Mouse (Mus musculus): Measurements from ENCODE around the gene Btbd8. TPM values are rescaled to one million over a fixed set of nuclear protein-coding genes. Genes with fewer than 3 reads are reported as not detected.

Gene Btbd8
- polyA plus RNA-seq, 1 experiment from 2014 or later = 2.9 TPM

GRCm38 (mm10) chr5:107431249-107431648, 6.5 kb upstream of the Btbd8 start, which contains the start of gene Lpcat2b:
TSS of gene Lpcat2b (plus strand) at chr5:107431549.
- Histone ChIP-seq H3K27me3 (ENCODE audit: insufficient read depth, low read length) (no peaks in the 10 kb centered on the region), H3K27ac (no peak within 1 kb of the TSS), H3K4me1 (replicated peaks; ENCODE audit: insufficient read depth, low read length) (no peaks in the 10 kb centered on the region), H3K4me3 (replicated peaks; ENCODE audit: low read depth, low read length) (no peak within 1 kb of the TSS), H3K9me3 (replicated peaks; ENCODE audit: low read length) (no peaks in the 10 kb centered on the region), H3K9ac (ENCODE audit: low read depth, low read length) (no peak within 1 kb of the TSS), H3K36me3 (ENCODE audit: insufficient read depth, low read length) (no peaks in the 10 kb centered on the region), H3K4me2 (ENCODE audit: low read length) (no peak within 1 kb of the TSS)
- ATAC-seq (replicated peaks; ENCODE audit: low FRiP score, low read depth) (no peak), DNase-seq (ENCODE audit: low spot score) (no peak)
- 78% methylated on average over 3 of the region's 3 CpGs for WGBS
- no peak for TF ChIP-seq CTCF (IDR thresholded peaks at IDR 0.05; ENCODE audit: low read depth)

GRCm38 (mm10) chr5:107434001-107434400, 3.8 kb upstream of the Btbd8 start:
- WGBS = 80% methylated on average over 5 of the region's 5 CpGs
- no peak for ATAC-seq (replicated peaks; ENCODE audit: low FRiP score, low read depth)
- no peak overlapping the region for H3K4me3 ChIP-seq (replicated peaks; ENCODE audit: low read depth, low read length)
- no peaks in the 10 kb centered on the region for H3K4me1 ChIP-seq (replicated peaks; ENCODE audit: insufficient read depth, low read length)
- H3K36me3 ChIP-seq (ENCODE audit: insufficient read depth, low read length) = no peaks in the 10 kb centered on the region
- no peak overlapping the region for H3K4me2 ChIP-seq (ENCODE audit: low read length)
- no peak overlapping the region for H3K9ac ChIP-seq (ENCODE audit: low read depth, low read length)
- no peak for DNase-seq (ENCODE audit: low spot score)
- TF ChIP-seq CTCF (IDR thresholded peaks at IDR 0.05; ENCODE audit: low read depth) = no peak
- H3K9me3 ChIP-seq (replicated peaks; ENCODE audit: low read length) = no peaks in the 10 kb centered on the region
- H3K27me3 ChIP-seq (ENCODE audit: insufficient read depth, low read length) = no peaks in the 10 kb centered on the region
- H3K27ac ChIP-seq = no peak overlapping the region

- WGBS = 91% methylated on average over 6 of the region's 6 CpGs
- Histone ChIP-seq H3K4me2 (ENCODE audit: low read length) (no peak overlapping the region), H3K4me1 (replicated peaks; ENCODE audit: insufficient read depth, low read length) (no peaks in the 10 kb centered on the region), H3K9ac (ENCODE audit: low read depth, low read length) (no peak overlapping the region), H3K36me3 (ENCODE audit: insufficient read depth, low read length) (no peaks in the 10 kb centered on the region), H3K27me3 (ENCODE audit: insufficient read depth, low read length) (no peaks in the 10 kb centered on the region), H3K4me3 (replicated peaks; ENCODE audit: low read depth, low read length) (no peak overlapping the region), H3K27ac (no peak overlapping the region), H3K9me3 (replicated peaks; ENCODE audit: low read length) (no peaks in the 10 kb centered on the region)
- no peak for TF ChIP-seq CTCF (IDR thresholded peaks at IDR 0.05; ENCODE audit: low read depth)
- ATAC-seq (replicated peaks; ENCODE audit: low FRiP score, low read depth) = no peak
- no peak for DNase-seq (ENCODE audit: low spot score)
Observed at GRCm38 (mm10) chr5:107436185-107436584, 1.6 kb upstream of the Btbd8 start.

GRCm38 (mm10) chr5:107436587-107437209, 1.1 kb upstream of the Btbd8 start:
- Histone ChIP-seq H3K4me1 (replicated peaks; ENCODE audit: insufficient read depth, low read length) (no peaks in the 10 kb centered on the region), H3K36me3 (ENCODE audit: insufficient read depth, low read length) (no peaks in the 10 kb centered on the region), H3K9me3 (replicated peaks; ENCODE audit: low read length) (no peaks in the 10 kb centered on the region), H3K27me3 (ENCODE audit: insufficient read depth, low read length) (no peaks in the 10 kb centered on the region), H3K4me2 (ENCODE audit: low read length) (no peak overlapping the region), H3K4me3 (replicated peaks; ENCODE audit: low read depth, low read length) (no peak overlapping the region), H3K27ac (0 out of 2 replicates have a peak overlapping the region, but pooled peaks have one; percentile 15), H3K9ac (ENCODE audit: low read depth, low read length) (no peak overlapping the region)
- DNase-seq (ENCODE audit: low spot score) (no peak), ATAC-seq (replicated peaks; ENCODE audit: low FRiP score, low read depth) (no peak)
- no peak for TF ChIP-seq CTCF (IDR thresholded peaks at IDR 0.05; ENCODE audit: low read depth)
- 83% methylated on average over 6 of the region's 6 CpGs for WGBS

- peak overlapping the region; percentile 75 for H3K4me2 ChIP-seq (ENCODE audit: low read length)
- H3K4me3 ChIP-seq (replicated peaks; ENCODE audit: low read depth, low read length) = peak overlapping the region; percentile 94
- peak; percentile 31 for DNase-seq (ENCODE audit: low spot score)
- H3K27ac ChIP-seq = peak overlapping the region; percentile 93
- no peak for ATAC-seq (replicated peaks; ENCODE audit: low FRiP score, low read depth)
- 18% methylated on average over 7 of the region's 7 CpGs for WGBS
- H3K4me1 ChIP-seq (replicated peaks; ENCODE audit: insufficient read depth, low read length) = no peaks in the 10 kb centered on the region
- no peaks in the 10 kb centered on the region for H3K27me3 ChIP-seq (ENCODE audit: insufficient read depth, low read length)
- H3K9me3 ChIP-seq (replicated peaks; ENCODE audit: low read length) = no peaks in the 10 kb centered on the region
- H3K9ac ChIP-seq (ENCODE audit: low read depth, low read length) = peak overlapping the region; percentile 96
- TF ChIP-seq CTCF (IDR thresholded peaks at IDR 0.05; ENCODE audit: low read depth) = no peak
- no peaks in the 10 kb centered on the region for H3K36me3 ChIP-seq (ENCODE audit: insufficient read depth, low read length)
Observed at GRCm38 (mm10) chr5:107438353-107438752, 556 bp downstream of the Btbd8 start.

GRCm38 (mm10) chr5:107441881-107442280, 4.1 kb downstream of the Btbd8 start:
- Histone ChIP-seq H3K4me3 (replicated peaks; ENCODE audit: low read depth, low read length) (no peak overlapping the region), H3K4me2 (ENCODE audit: low read length) (no peak overlapping the region), H3K4me1 (replicated peaks; ENCODE audit: insufficient read depth, low read length) (no peaks in the 10 kb centered on the region), H3K27ac (no peak overlapping the region), H3K9me3 (replicated peaks; ENCODE audit: low read length) (no peaks in the 10 kb centered on the region), H3K36me3 (ENCODE audit: insufficient read depth, low read length) (no peaks in the 10 kb centered on the region), H3K9ac (ENCODE audit: low read depth, low read length) (no peak overlapping the region), H3K27me3 (ENCODE audit: insufficient read depth, low read length) (no peaks in the 10 kb centered on the region)
- DNase-seq (ENCODE audit: low spot score) (no peak), ATAC-seq (replicated peaks; ENCODE audit: low FRiP score, low read depth) (no peak)
- 83% methylated on average over 5 of the region's 5 CpGs for WGBS
- TF ChIP-seq CTCF (IDR thresholded peaks at IDR 0.05; ENCODE audit: low read depth) = no peak

- Histone ChIP-seq H3K27ac (no peak overlapping the region), H3K4me2 (ENCODE audit: low read length) (no peak overlapping the region), H3K9ac (ENCODE audit: low read depth, low read length) (no peak overlapping the region), H3K9me3 (replicated peaks; ENCODE audit: low read length) (no peaks in the 10 kb centered on the region), H3K27me3 (ENCODE audit: insufficient read depth, low read length) (no peaks in the 10 kb centered on the region), H3K36me3 (ENCODE audit: insufficient read depth, low read length) (no peaks in the 10 kb centered on the region), H3K4me1 (replicated peaks; ENCODE audit: insufficient read depth, low read length) (no peaks in the 10 kb centered on the region), H3K4me3 (replicated peaks; ENCODE audit: low read depth, low read length) (no peak overlapping the region)
- no peak for TF ChIP-seq CTCF (IDR thresholded peaks at IDR 0.05; ENCODE audit: low read depth)
- DNase-seq (ENCODE audit: low spot score) = no peak
- ATAC-seq (replicated peaks; ENCODE audit: low FRiP score, low read depth) = no peak
- 91% methylated on average over 4 of the region's 4 CpGs for WGBS
Observed at GRCm38 (mm10) chr5:107444251-107444650, 6.5 kb downstream of the Btbd8 start.
